Mouse (Mus musculus) heart, adult 2 months (tissue): ENCODE results near the gene Smtn.

ENCODE experiments used
- CTCF ChIP-seq: fragments of 200-600 bp; IDR thresholded peaks from 2 replicates; pipeline ENCODE4 v1.8.1; 2022; ENCODE audit warnings: antibody characterized with exemption, mild to moderate bottlenecking, moderate library complexity
- EP300 ChIP-seq: fragments of 200-500 bp; IDR thresholded peaks from 2 replicates; pipeline ENCODE4 v1.6.1; 2011; ENCODE audit warnings: low read depth, low read length, control low read depth; ENCODE audit not compliant: insufficient read depth
- POLR2A ChIP-seq: fragments of 200-500 bp; IDR thresholded peaks from 2 replicates; pipeline ENCODE4 v1.6.1; 2011; ENCODE audit warnings: mild to moderate bottlenecking, low read depth, low read length, control low read depth; ENCODE audit not compliant: insufficient read depth

DNA sequence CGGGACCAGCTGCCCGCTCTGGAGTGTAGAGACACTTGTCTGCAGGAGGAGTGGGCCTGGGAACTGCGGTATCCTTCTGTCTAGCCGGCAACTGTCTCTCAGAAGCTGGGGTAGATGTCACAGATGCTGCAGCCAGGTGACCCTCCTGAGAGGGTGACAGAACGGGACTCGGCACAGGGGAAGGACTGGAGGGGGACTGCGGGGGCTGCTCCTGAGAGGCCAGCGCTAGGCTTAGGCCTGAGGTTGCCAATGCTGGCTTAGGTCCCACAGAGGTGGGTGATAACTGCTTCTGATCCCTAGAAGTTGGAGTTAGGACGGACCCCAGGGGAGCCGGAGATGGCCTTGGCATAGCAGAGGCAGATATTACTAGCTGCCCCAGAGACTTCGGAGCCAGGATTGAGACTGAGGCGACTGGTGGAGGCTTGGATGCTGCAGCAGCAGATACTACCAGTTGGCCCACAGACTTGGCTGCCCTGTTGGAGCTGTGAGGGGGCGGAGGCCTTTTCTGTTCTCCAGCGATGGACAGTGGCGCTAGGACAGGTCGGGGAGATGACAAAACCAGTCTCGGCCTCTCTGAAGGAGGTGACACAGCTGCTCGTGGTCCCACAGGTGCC, 37.8 kb downstream of the Smtn start:
- TF ChIP-seq CTCF (no peak), POLR2A (no peak), EP300 (no peak)
